Mouse (Mus musculus): ENCODE measurements at regions not wholly inside any gene's neighbourhood (a gene's known extent, or its start where the extent isn't known, plus 50 kb on each side); places are given as distances from the start of the nearest gene placed in this dataset.

DNA sequence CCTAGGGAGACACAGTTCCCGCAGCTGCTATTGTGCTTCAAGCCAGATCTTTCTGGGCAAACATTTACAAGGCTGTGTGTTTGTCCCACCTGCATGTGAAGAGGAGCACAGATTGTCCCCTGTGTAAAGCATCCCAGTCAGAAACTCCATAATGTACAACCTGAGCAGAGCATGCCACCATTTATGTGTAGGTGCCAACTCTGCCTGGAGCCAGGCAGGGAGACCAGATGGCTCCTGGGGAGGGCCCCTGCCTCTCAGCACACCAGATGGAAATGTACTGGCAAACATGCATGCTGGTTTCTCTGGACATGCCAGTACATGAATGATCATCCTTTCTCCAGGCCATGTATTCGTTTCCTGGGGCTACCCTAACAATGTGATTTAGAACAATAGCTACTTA, 98.6 kb upstream of the Foxp3 start:
- DNase-seq, result no peak

DNA sequence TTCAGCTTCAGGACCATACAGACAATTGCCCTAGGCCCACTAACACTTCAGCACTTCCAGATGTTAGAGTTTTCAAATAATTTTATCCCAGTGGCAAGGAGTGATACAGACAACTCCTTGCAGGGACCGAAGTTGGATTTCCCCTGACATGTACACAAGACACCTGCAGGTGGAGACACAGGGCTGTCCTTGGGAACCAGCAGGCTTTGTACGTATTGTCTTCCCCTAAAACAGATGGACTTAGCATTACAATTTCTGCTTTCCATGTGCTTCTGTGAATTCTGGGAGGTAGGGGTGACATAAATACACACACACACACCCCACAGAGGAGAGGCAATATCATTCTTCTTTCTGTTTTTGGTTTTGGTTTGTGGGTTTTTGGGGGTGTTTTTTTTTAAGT, 98.2 kb upstream of the Usp27x start:
- DNase-seq, result peak; percentile 31

DNA sequence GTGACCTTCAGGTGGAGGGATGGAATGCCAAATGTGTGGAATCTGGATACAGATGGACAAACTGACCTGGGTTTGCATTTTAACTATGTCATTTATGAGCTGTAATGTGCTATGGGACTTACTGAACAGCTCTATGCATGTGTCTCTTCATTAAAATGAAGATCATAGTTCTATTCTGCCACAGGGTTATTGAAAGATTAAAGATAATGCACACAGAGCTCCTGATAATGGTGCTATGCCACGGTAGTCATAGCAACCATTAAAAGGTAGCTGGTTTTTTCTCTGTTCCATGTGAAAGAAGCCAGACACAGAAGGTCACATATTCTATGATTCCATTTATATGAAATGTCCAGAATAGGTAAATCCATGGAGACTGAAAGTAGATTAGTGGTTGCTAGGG, 94.2 kb upstream of the Usp27x start:
- no peak for DNase-seq

DNA sequence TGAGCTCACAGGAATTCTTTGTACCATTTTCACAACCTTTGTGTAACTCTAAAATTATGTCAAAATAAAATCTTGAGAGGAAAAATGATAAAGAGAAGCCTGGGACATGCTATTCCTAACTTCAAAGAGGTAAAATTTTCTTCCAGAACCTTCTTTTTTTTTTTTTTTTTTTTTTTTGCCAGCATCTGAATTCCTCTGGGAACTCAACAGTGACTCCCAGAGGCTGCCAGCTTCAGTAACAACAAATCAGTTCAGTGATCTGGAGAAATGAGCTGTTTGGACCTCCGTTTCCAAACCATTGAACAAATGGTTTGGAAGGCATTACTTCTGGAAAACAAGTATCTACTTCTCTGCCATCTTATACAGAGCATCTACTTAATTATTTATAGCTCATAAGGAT, 92.4 kb upstream of the Usp27x start:
- DNase-seq, result no peak

DNA sequence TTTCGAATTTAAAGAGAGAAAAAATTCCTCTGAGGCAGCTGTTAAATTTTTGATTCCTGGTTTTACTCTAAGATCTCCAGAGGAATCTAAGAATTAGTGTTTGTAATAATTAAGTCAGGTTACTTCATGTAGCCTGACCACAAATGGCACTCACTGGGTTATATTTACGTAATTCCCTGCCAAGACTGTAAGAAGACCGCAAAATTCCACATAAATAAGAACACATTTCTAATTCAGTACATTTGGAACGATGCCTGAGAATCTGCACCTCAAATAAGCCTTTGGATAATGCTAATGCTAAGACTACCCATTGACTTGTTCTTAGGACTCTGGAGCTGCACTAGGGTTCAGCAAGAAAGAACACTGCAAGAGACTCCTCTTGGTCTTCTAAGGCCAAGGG, 81.2 kb upstream of the Usp27x start:
- DNase-seq, result no peak

DNA sequence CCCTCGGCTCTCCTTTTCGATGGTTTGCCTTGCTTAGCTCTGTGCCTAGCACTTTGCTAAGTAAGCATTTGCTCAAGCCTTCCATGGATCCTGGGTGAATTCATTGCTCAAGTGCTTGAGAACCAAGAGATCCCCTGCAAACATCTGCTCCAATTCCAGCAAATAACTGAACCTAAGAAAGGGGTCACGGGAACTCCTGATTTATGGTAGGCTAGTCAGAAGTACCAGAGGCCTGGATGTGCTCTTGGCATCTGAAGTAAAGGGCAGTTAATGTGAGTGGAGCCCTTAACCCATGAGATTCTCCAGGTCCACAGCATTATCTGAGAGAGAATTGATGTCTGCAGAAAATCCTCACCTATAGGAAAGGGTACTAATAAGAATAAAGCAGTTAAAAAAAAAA, 69.4 kb upstream of the Usp27x start:
- no peak for DNase-seq

DNA sequence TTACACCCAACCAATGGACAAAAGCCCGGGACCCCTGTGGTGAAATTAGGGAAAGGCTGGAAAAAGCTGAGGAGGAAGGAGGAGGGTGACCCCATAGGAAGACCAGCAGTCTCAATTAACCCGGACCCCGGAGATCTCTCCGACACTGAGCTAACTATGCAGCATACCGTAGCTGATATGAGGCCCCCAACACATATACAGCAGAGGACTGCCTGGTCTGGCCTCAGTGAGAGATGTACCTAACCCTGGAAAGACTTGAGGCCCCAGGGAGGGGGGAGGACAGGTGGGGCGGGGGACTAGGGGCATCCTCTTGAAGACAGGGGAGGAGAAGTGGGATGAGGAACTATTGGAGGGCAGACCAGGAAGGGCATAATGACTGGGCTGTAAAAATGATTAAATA, 69.0 kb upstream of the Usp27x start:
- no peak for DNase-seq

DNA sequence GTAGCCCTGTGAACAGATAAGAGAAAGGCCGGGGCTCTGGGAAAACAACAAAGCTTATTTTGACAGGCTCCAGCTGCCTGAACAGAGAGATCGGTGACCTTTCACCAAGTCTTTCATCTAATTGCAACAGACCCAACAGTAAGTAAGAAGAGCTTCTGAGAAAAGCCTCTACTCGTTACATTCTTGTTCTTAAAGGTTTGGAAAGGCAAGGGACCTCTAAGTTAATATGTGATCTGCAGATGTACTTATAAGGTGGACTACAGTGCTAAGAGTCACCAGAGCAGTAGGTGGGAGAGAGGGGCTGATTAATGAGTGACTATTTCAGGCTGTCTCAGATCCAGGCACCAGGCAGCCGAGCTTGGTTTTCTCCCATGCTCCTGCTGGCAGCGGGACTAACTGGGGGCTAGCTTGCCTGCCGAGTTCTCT, 68.4 kb upstream of the Usp27x start:
- peak; percentile 8 for DNase-seq

DNA sequence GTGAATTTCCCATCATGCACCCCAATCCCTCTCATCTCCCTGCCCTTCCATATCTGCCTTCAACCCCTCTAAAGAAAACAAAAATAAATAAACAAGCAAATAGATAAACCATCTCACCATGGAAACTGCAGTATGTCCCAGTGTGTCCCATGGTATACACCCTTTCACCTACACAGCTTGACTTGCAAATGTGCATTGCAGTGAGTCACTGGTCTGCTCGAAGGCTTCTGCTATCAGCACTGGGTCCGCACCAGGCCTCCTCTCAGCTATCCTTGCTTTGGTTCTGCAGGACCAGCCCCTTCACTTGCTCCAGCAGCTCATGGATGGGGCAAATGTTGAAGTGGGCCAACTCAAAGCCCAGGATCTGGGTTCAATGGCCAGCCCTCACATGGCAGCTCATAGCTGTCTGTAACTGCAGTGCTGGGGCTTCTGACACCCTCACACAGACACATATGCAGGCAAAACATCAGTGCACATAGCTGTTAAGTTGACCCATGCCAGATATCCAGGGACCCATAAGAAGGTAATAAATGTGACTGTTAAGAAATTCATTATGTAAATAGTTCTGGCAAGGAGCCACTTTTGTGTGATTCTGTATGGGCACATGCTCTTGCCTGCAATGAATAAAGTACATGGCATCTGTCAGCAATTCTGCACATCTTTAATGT, 59.9 kb upstream of the Usp27x start:
- no peak for DNase-seq

DNA sequence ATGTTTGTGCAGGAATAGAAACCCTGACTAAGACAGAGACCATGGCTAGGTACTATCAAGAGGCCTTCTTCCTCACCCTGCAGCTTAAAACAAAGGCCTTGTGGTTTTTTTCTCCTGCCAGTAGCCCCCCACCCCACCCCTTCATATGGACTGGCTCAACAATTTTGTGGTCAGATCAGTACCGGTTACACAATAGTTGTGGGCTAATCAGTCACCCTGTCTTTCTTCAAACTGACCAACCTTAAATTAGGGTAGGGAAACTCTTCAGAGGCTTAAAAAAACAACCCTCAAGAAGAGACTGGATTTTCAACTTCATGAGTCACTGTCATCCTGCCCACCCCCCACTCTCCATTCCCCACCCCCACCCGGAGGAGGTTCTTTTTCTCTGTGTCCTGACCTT, 58.6 kb upstream of the Usp27x start:
- DNase-seq, result no peak

DNA sequence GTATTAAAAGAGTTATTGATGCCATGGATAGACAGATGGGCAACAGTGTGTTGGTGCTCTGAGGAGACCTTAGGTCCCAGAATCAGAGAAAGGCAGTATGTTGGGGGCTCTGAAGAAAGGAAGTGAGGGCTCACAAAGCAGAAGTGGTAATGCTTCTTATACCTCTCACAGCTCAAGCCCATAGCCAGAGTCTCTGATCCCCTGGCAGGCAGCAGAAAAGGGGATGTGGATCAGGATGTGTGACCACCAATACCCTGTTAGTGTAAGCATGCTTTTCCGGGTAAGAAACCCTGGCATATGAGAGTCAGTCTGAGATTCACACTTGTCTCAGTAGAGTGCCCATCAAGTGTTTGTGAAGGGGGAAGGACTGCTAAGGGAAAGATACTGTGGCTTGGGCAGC, 54.8 kb upstream of the Usp27x start:
- DNase-seq, result no peak

DNA sequence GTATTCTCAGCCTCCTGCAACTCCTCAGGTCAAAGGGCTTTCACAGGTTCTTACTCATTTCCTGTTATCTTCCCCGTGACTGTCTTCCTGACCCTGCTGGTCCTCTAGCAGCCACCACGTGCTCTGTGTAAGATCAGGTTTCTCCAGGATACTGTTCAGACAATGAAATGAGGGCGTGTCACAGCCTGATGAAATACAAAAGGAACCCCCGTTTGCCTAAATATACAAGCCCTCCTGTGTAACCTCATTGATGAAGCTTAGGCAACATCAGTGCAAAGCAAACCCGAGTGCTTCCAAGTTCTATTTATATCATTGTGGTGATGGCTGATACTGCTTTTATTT, 53.9 kb upstream of the Usp27x start:
- no peak for DNase-seq

DNA sequence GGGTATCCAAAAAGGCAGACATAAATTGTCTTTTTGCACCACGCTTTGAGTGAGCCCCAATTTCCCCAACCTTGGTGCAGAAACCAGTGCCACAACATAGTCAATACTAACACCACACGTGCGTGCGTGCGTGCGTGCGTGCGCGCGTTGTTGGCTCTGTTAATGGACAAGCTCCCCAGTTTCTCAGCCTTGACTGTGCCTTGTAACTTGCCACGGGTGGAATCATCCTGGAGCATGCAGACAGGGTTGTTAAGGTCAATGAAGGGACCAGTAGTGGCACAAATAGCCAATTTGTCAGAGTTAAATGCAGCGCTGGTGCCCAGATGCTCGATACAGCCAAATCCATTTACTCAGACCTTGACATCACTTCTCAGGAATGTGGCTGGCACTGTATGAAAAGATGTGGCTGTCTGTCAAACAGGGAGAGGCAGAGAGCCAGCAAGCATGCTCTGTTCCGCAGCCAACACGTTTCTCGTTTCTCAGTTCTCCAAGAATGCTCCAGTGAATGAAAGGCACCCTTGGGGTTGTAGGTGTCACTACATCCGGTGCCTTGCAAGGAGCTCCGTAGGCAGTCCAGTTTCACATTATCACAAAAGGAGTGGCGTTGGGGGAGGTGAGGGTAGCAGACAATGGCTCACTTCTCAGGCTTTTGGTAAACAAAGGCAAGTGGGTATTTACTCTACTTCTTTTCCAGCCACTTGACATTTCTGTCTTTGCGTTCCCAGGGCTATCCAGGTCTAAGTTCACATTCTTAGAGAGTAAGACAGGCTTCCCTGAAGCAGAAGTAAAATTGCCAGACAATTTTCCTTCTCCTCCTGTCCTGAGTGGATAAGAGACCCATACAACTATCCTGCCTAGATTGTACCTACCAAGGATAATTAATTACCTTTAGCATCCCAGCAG, 53.2 kb upstream of the Usp27x start:
- peak; percentile 53 for DNase-seq

All from adrenal gland, postnatal 10 days (tissue).